Mouse (Mus musculus) embryonic facial prominence, embryonic 13.5 days (tissue): ENCODE data around the gene Zfhx3. TPM values are rescaled to one million over a fixed set of nuclear protein-coding genes. Genes with fewer than 3 reads are reported as not detected.

Source experiments
- ATAC-seq: fragments of 200-750 bp; cut with Nextera tagmentation; 2 replicates; pipeline ENCODE4 v1.8.0; 2017; ENCODE audit warnings: low read depth; ENCODE audit not compliant: insufficient number of reproducible peaks, insufficient read depth, low FRiP score, low TSS enrichment
- H3K27ac ChIP-seq: fragments of 300-500 bp; sonication (generic); 2 replicates; pipeline ENCODE4 v1.5.1; 2015; ENCODE audit warnings: moderate library complexity, mild to moderate bottlenecking, inconsistent platforms
- H3K27me3 ChIP-seq: fragments of 300-500 bp; sonication (generic); 2 replicates; pipeline ENCODE4 v1.6.1; 2015; ENCODE audit warnings: mild to moderate bottlenecking, inconsistent platforms
- H3K36me3 ChIP-seq: fragments of 300-500 bp; sonication (generic); 2 replicates; pipeline ENCODE4 v1.6.1; 2015; ENCODE audit warnings: mild to moderate bottlenecking, inconsistent platforms
- H3K4me1 ChIP-seq: fragments of 300-500 bp; sonication (generic); 2 replicates; pipeline ENCODE4 v1.6.1; 2015; ENCODE audit warnings: inconsistent platforms
- H3K4me2 ChIP-seq: fragments of 300-500 bp; sonication (generic); 2 replicates; pipeline ENCODE4 v1.6.1; 2015; ENCODE audit warnings: moderate library complexity, mild to moderate bottlenecking, inconsistent platforms
- H3K4me3 ChIP-seq: fragments of 300-500 bp; sonication (generic); 2 replicates; pipeline ENCODE4 v1.5.1; 2015; ENCODE audit warnings: mild to moderate bottlenecking, inconsistent platforms
- H3K9ac ChIP-seq: fragments of 300-500 bp; sonication (generic); 2 replicates; pipeline ENCODE4 v1.6.1; 2015; ENCODE audit warnings: mild to moderate bottlenecking, inconsistent platforms
- H3K9me3 ChIP-seq: fragments of 300-500 bp; sonication (generic); 2 replicates; pipeline ENCODE4 v1.6.1; 2016; ENCODE audit warnings: inconsistent platforms
- WGBS: fragments of 180-500 bp; shearing (Covaris S2); methylation state at CpG from one replicate; pipeline ENCODE4 v1.1.7; 2015; ENCODE audit warnings: mixed read lengths; 5-methylcytosine and 5-hydroxymethylcytosine counted together
- polyA plus RNA-seq: library from polyadenylated mRNA; unstranded; fragments of >200 nt; fragmentation: Nextera tagmentation; extraction: Ambion mirVana; gene quantifications from 2 replicates; pipeline ENCODE4 v1.2.1, GENCODE M21; 2015

Gene Zfhx3
- polyA plus RNA-seq, 1 experiment from 2014 or later: 29.9 TPM

GRCm38 (mm10) chr8:108467172-108468035, 525.0 kb downstream of the Zfhx3 start:
- no peaks in the 10 kb centered on the region for H3K27me3 ChIP-seq
- 76% methylated on average over 19 of the region's 19 CpGs for WGBS
- no peak for ATAC-seq
- H3K27ac ChIP-seq: no peak overlapping the region
- H3K4me1 ChIP-seq: peaks cover 14% of the 10 kb centered on the region
- no peak overlapping the region for H3K9ac ChIP-seq
- no peak overlapping the region for H3K4me2 ChIP-seq
- H3K9me3 ChIP-seq: no peaks in the 10 kb centered on the region
- no peaks in the 10 kb centered on the region for H3K36me3 ChIP-seq
- H3K4me3 ChIP-seq: no peak overlapping the region

DNA sequence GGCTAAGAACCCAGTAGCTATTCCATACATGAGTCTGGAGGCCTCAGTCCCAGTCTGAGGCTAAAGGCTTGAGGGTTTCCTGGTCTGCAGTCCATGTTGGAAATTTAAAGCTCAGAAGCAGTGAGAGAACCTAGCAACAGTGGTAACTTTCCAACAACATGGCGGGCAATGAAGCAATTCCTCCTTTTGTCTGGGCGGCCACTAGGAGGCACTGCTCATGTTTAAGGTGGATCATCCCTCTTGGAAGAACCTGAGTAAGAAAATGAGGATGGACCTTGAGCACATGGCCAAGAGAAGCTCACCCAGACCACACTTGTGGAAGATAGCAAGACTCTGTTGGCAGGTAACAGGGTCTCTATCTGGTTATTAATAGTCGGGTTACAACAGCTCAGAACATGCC, 527.8 kb downstream of the Zfhx3 start:
- no peaks in the 10 kb centered on the region for H3K36me3 ChIP-seq
- no peak for ATAC-seq
- H3K4me3 ChIP-seq: no peak overlapping the region
- H3K4me2 ChIP-seq: no peak overlapping the region
- WGBS: 91% methylated on average over 3 of the region's 3 CpGs
- no peak overlapping the region for H3K27ac ChIP-seq
- H3K4me1 ChIP-seq: peaks cover 14% of the 10 kb centered on the region
- no peaks in the 10 kb centered on the region for H3K9me3 ChIP-seq
- no peak overlapping the region for H3K9ac ChIP-seq
- H3K27me3 ChIP-seq: no peaks in the 10 kb centered on the region

- Histone ChIP-seq H3K27ac (no peak overlapping the region), H3K4me3 (no peak overlapping the region), H3K9me3 (no peaks in the 10 kb centered on the region), H3K4me1 (peaks cover 3% of the 10 kb centered on the region), H3K27me3 (no peaks in the 10 kb centered on the region), H3K4me2 (no peak overlapping the region), H3K36me3 (no peaks in the 10 kb centered on the region), H3K9ac (no peak overlapping the region)
- 81% methylated on average over 10 of the region's 10 CpGs for WGBS
- no peak for ATAC-seq
Measured at GRCm38 (mm10) chr8:108474556-108474955, 532.1 kb downstream of the Zfhx3 start.

DNA sequence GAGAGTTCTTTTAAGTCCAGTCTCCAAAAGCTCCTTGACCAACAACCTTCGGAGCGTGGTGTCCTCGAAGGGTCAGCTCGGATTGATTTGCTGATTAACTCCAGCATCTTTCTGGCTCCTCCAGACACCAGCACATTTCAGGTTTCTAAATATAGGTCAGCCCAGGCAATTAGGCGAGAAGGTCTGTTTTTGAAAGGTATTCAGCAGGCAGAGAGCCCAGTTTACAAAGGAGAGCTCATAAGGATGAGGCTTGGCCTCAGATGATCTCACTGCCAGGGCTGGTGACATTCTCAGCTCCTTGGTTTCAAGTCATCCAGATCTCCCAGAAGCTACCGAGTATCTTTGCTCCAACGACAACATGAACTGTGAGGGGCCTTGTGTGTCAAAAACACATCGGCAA, 535.7 kb downstream of the Zfhx3 start:
- no peak overlapping the region for H3K27ac ChIP-seq
- ATAC-seq: no peak
- no peaks in the 10 kb centered on the region for H3K9me3 ChIP-seq
- no peaks in the 10 kb centered on the region for H3K27me3 ChIP-seq
- H3K4me3 ChIP-seq: no peak overlapping the region
- H3K9ac ChIP-seq: no peak overlapping the region
- no peak overlapping the region for H3K4me2 ChIP-seq
- H3K4me1 ChIP-seq: peaks cover 12% of the 10 kb centered on the region
- 76% methylated on average over 8 of the region's 8 CpGs for WGBS
- no peaks in the 10 kb centered on the region for H3K36me3 ChIP-seq

DNA sequence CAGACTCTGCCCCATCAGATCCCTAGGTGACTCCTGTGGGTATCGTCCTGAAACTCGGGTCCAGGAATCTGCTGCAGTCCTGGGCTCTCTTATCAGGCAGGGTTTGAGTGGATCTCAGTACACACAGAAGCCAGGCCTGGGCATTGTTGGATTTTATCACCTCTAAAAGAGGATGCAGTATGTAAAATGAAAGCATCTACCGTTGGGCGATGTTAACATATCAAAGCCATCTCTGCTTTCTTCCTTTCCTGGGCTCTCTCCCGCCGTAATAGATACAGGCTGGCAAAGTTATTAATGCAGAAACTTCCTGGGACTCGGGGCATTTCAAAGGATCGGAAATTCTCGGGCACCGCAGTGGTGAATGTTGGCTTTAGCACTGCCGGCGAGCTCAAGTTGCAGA, 537.7 kb downstream of the Zfhx3 start:
- H3K27me3 ChIP-seq: no peaks in the 10 kb centered on the region
- H3K27ac ChIP-seq: no peak overlapping the region
- no peak overlapping the region for H3K4me3 ChIP-seq
- no peak overlapping the region for H3K9ac ChIP-seq
- no peak overlapping the region for H3K4me2 ChIP-seq
- H3K36me3 ChIP-seq: no peaks in the 10 kb centered on the region
- H3K4me1 ChIP-seq: peaks cover 17% of the 10 kb centered on the region
- ATAC-seq: no peak
- 50% methylated on average over 12 of the region's 12 CpGs for WGBS
- no peaks in the 10 kb centered on the region for H3K9me3 ChIP-seq

GRCm38 (mm10) chr8:108481167-108481815, 538.8 kb downstream of the Zfhx3 start:
- Histone ChIP-seq H3K36me3 (no peaks in the 10 kb centered on the region), H3K4me3 (no peak overlapping the region), H3K4me2 (peak overlapping the region; percentile 7; the same call in 1 of the 2 replicates), H3K9me3 (no peaks in the 10 kb centered on the region), H3K9ac (no peak overlapping the region), H3K27ac (peak overlapping the region; percentile 57), H3K4me1 (peaks cover 17% of the 10 kb centered on the region), H3K27me3 (no peaks in the 10 kb centered on the region)
- 24% methylated on average over 11 of the region's 11 CpGs for WGBS
- ATAC-seq: peak; percentile 62; the same call in 1 of the 2 replicates

DNA sequence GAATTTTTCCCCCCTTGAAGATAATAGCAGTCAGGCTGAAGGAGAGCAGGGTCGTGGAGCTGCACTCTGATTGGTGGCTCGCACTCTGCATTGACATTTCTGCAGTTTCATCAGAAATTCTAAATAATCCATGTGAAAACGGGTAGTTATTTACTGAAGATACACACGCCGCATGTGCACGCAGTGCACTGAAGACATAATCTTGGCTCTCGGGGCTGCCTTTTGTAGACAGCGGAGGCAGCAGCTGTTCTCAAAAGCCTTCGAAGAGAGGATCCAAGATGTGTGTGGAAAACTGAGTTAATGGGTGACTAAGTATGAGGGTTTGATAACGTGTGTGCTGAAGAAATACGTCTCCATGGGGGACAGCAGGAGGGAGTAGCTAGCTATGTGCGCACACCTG, 553.7 kb downstream of the Zfhx3 start:
- 64% methylated on average over 12 of the region's 12 CpGs for WGBS
- Histone ChIP-seq H3K27ac (no peak overlapping the region), H3K4me2 (no peak overlapping the region), H3K9ac (no peak overlapping the region), H3K27me3 (no peaks in the 10 kb centered on the region), H3K36me3 (no peaks in the 10 kb centered on the region), H3K4me3 (no peak overlapping the region), H3K9me3 (no peaks in the 10 kb centered on the region), H3K4me1 (peaks cover 18% of the 10 kb centered on the region)
- no peak for ATAC-seq

DNA sequence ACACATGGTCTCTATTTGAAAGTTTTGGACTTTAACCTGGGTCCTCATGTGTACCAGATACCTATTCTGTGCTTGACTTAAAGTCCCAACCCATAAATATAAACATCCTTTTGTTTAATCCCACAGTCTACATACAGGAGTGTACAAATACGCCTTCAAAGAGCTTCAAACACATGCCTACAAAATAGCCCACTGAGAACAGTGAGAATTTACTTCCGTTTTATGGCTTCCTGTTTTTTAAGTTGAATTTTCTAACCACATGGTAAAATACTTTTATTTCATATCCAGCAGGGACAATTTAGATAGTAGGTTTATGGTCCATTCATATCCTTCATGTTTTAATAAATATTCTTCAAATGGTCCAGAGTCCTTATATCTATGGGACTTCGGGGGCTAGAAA, 564.3 kb downstream of the Zfhx3 start:
- Histone ChIP-seq H3K4me3 (no peak overlapping the region), H3K36me3 (no peaks in the 10 kb centered on the region), H3K4me2 (no peak overlapping the region), H3K9me3 (no peaks in the 10 kb centered on the region), H3K9ac (no peak overlapping the region), H3K27ac (no peak overlapping the region), H3K4me1 (peaks cover 16% of the 10 kb centered on the region), H3K27me3 (no peaks in the 10 kb centered on the region)
- ATAC-seq: no peak
- 85% methylated on average over 3 of the region's 3 CpGs for WGBS

GRCm38 (mm10) chr8:108507769-108508168, 565.3 kb downstream of the Zfhx3 start:
- Histone ChIP-seq H3K9me3 (no peaks in the 10 kb centered on the region), H3K4me1 (peaks cover 13% of the 10 kb centered on the region), H3K27me3 (no peaks in the 10 kb centered on the region), H3K27ac (no peak overlapping the region), H3K4me2 (no peak overlapping the region), H3K36me3 (no peaks in the 10 kb centered on the region), H3K4me3 (no peak overlapping the region), H3K9ac (no peak overlapping the region)
- ATAC-seq: no peak
- WGBS: 50% methylated on average over 3 of the region's 3 CpGs

DNA sequence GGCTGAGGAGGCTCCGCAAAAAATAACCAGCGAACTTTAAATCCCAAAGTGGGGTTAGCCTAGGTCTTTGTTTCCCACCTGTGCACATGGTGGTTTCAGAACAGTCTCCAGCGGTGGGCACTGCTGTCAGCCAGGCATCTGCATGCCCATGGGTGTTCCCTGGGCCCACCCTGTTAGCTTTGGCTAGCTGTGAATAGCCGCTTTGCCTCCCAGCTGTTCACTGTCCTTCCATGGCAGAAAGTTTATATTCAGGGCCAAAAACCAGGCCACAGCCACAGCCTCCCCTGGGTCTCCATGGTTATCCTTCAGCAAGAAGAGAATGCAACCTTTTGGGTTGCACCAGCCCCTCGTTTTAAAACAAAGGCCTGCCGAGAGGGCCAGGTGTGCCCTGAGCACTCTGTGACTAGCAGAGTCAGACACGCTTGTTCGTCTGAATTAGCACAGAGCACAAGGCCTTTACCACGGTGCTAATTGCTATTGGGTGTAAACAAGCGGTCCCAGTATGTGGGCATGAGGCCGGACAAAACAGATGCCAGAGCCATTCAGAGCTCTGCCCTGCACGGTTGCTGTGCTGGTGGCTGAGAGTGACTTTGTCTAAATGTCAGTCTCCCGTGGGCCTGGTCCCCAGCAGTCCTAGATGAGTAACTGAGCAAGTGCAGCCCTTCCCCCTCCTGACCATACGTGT, 568.3 kb downstream of the Zfhx3 start:
- Histone ChIP-seq H3K27ac (no peak overlapping the region), H3K4me3 (no peak overlapping the region), H3K4me2 (no peak overlapping the region), H3K9ac (no peak overlapping the region), H3K27me3 (no peaks in the 10 kb centered on the region), H3K4me1 (peaks cover 13% of the 10 kb centered on the region), H3K9me3 (no peaks in the 10 kb centered on the region), H3K36me3 (no peaks in the 10 kb centered on the region)
- WGBS: 39% methylated on average over 14 of the region's 14 CpGs
- no peak for ATAC-seq

- H3K27me3 ChIP-seq: no peaks in the 10 kb centered on the region
- H3K9ac ChIP-seq: no peak overlapping the region
- 93% methylated on average over 7 of the region's 7 CpGs for WGBS
- H3K4me1 ChIP-seq: no peaks in the 10 kb centered on the region
- H3K9me3 ChIP-seq: no peaks in the 10 kb centered on the region
- no peak for ATAC-seq
- no peak overlapping the region for H3K27ac ChIP-seq
- H3K4me3 ChIP-seq: no peak overlapping the region
- H3K4me2 ChIP-seq: no peak overlapping the region
- H3K36me3 ChIP-seq: no peaks in the 10 kb centered on the region
Measured at GRCm38 (mm10) chr8:108518116-108518515, 575.7 kb downstream of the Zfhx3 start.
